Mouse (Mus musculus) right cerebral cortex, postnatal 25 days (tissue): ENCODE results near the gene Yars.
"Not testable (repeated sequence)": the region's sequence is repeated elsewhere in the genome, so short reads cannot be mapped to it uniquely, and the experiment has no call there.

Experiments used
- DNase-seq: peaks from one replicate; pipeline ENCODE4 v3.0.0; 2022

Gene Yars

DNA sequence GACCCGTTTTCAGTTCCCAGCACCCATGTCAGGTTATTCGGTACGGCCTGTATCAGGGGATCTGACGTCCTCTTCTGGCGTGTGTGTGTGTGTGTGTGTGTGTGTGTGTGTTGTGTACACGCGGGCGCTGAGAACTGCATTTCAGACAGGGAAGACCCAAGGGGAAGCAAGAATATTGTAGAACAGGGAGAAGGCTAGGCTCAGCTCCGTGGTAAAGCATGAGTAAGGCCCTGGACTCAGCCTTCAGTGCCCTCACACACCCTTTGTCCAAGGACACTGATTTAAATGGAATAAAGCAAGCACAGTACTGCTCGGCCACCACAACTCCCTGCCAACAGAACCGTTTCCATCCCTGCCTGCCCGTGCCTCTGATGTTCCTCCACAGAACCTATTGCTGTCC, 978 bp downstream of the Yars start:
- DNase-seq: no peak

DNA sequence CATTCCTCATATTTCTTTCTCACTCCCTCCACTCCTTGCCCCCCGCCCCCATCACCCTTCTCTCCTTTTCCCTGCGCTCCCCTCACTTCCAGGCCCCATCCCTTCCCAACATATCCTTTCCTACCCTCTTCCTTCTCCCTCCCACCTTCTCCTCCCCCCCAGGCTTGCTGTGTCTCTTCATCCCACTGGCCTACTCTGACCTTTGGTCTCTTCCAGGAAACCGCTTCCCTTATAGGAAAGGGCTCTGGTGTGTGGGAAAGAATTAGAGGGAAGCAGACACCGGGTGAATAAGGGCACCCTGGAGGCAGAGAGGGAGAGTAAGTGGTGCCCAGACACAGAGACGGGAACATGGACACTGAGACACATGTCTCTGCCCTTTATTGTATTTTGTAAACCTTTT, 2.1 kb downstream of the Yars start:
- DNase-seq: no peak

DNA sequence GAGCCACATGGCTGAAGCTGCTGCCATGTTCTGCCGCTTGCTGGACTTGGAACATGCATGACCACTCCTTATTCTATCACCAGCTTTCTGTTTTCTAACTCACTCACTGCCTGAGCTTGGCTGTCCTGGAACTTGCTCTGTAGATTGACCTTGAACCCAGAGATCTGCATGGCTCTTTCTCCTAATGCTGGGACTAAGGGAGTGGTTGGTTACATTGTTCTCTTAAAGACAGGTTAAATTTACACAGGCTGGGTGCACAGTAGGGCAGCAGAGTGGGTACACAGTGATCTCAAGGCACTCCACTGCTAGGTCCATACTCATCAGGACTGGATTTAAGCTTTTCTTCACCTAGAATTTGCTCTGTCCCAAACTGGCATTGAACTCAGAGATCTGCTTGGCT, 4.7 kb downstream of the Yars start:
- DNase-seq: no peak

DNA sequence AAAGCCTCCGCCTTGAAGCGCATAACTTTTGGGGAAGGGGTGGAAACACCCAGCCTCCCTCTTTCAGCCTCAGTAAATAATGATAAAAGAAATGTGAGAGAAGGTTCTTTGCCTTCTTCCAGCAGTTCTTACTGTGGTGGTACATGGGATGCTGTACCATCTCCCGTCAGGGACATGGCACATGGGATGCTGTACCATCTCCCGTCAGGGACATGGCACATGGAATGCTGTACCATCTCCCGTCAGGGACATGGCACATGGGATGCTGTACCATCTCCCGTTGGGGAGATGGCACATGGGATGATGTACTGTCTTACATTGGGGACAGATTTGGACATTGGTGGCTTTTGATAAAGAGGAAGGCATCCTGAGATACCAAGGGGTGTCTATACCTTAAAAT, 8.0 kb downstream of the Yars start:
- no peak for DNase-seq

DNA sequence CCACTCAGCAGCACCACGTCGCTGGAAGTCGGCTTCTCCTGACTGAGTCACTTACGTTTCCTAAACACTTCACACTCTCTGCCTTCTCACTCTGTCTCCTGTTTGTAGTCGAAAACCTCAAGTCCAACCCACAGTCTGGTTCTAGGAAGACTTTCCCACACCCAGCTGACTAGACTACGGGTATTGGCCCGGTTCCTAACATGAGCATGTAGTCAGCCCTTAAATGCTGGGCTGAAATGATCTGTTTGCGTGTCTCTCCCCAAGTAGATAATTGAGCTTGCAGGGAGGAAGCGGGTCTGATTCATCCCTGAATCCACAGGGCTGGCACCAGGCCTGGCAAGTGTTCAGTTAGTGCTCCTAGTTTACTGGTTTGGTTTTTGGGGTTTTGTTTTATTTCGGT, 15.1 kb downstream of the Yars start:
- DNase-seq: no peak

DNA sequence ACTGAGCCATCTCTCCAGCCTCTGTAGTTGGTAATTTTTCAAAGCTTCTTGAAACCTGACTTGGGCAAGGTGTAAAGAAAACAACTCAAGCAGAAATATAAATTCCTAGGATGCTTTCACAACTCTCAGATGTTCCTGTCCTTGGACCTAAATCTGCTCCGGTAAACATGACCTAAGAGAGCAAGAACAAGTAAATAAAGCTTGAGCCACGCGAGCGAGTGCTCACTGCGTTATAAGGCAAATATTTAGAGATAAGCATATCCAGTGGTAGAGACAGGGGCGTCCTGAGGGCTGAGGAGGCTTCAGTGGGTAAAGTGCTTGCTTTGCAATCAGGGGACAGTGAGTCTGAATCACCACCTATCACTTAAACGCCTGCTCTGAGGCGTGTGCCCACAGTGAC, 17.2 kb downstream of the Yars start:
- DNase-seq: no peak

DNA sequence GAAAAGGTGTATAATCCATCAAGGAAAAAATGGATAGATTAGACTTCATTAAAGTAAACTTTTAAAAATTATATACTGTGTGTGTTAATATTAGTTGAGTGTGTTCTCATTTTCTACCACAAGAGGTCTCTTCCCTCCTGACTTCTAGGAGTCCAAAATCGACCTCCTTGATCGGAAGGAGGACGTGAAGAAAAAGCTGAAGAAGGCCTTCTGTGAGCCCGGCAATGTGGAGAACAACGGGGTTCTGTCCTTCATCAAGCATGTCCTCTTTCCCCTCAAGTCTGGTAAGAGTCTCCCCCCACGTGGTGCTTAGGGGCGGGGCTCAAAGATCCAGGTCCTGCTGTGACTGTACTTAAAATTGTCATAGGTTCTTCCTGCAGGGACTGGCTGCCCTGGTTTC, 19.9 kb downstream of the Yars start:
- DNase-seq: no peak

DNA sequence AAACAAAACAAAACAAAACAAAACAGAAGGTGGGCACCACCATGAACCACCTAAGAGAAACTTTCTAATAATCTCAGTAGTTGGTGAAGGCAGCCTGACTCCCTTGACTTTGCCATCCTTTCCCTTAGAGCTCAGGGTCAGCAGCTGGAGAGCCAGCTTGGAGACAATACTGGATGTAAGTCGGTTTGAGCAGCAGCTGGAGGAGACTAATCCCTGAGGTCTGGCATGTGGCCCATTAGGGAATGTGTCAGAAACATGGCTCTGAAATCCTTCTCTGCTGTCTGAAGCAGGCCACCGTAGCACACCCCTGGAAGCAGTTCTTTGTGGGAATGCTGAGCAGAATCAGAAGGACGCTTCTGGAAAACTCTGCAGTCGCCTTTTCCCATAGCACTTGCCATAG, 21.9 kb downstream of the Yars start:
- no peak for DNase-seq

DNA sequence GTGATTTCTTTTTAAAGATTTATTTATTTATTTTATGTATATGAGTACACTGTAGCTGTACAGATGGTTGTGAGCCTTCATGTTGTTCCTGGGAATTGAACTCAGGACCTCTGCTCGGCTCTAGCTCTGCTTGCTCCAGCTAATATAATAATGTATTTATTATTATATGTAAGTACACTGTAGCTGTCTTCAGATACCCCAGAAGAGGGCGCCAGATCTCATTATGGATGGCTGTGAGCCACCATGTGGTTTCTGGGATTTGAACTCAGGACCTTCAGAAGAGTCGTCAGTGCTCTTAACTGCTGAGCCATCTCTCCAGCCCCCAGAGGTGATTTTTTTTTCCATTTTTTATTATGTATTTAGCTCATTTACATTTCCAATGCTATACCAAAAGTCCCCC, 22.9 kb downstream of the Yars start:
- DNase-seq: not testable (repeated sequence)

DNA sequence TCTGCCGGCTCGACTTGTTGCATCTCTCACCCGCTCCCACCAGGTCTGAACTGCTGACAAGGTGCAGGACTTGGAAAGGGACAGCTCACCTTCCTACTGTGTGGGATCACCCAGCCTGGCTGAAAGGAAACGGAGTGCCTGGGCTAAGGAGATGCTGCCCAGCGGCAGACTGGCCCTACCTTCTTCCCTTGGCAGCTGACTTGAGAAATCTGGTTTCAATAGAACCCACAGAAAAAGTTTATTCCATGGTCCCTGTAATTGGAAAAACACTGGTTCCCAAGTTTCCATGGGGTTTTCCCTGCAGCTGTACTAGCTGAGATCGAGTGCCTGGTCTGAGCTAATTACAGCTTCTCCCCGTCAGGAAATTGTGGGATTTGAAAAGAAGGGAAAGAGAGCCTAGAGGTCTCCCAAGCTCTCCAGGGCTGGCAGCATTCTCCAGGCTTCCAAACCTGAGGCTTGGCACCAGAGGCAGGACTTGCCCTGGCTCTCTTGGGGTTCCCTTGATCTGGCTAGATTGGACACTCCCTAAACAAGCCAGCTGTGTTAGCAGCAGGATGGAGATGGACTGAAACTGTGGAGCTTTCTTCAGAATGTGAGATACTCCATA, 29.1 kb downstream of the Yars start:
- DNase-seq: no peak

DNA sequence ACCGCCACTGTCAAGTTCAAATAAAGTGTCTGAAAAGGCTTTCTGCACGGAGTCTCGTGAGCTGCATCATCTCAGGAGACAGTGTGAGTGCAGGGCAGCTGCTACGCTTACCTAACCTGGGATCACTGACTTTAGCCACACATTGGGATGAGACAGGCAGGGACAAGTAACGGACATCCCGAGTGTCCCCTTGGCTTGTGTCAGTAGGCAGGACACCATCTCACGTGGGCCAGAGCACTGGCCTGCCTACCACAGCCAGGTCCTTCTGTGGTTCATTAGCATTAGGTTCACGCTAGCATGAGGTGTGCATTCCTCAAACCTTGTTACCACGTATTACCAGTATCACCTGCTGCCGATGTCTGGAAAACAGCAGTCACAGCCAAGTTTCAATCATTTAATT, 29.6 kb downstream of the Yars start:
- no peak for DNase-seq

DNA sequence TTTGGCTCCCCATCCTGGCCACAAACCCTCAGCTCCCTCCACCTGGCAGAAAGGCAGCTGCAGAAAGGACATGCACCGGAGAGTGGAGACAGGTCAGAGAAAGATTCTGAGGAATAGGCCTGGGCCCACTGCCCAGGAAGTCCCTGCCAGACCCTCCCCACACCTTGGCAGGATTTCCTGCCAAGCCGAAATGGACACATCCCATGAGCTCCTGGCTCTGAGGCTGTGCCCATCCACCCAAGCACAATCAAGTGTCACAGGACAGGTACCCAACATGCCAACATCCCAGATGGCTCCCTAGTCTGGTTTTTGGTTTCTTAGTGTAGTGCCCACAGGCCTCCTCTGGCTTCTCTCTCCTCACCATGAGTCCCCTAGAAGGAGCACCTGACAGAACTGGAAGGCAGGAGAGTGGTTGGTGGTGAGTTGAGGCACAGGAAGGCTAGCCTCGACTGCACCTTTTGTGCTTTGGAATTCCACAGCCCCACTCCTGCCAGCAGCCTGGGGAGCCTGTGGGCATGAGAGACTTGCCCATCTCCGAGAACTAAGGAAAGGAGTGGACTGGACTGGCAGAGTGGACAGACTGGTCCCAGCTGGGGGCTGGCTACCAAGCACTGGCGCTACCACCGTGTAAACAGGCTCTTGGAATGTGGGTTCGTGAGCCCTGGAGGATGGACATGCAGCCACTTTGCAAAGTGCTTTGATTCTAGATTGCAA, 31.0 kb downstream of the Yars start:
- no peak for DNase-seq

DNA sequence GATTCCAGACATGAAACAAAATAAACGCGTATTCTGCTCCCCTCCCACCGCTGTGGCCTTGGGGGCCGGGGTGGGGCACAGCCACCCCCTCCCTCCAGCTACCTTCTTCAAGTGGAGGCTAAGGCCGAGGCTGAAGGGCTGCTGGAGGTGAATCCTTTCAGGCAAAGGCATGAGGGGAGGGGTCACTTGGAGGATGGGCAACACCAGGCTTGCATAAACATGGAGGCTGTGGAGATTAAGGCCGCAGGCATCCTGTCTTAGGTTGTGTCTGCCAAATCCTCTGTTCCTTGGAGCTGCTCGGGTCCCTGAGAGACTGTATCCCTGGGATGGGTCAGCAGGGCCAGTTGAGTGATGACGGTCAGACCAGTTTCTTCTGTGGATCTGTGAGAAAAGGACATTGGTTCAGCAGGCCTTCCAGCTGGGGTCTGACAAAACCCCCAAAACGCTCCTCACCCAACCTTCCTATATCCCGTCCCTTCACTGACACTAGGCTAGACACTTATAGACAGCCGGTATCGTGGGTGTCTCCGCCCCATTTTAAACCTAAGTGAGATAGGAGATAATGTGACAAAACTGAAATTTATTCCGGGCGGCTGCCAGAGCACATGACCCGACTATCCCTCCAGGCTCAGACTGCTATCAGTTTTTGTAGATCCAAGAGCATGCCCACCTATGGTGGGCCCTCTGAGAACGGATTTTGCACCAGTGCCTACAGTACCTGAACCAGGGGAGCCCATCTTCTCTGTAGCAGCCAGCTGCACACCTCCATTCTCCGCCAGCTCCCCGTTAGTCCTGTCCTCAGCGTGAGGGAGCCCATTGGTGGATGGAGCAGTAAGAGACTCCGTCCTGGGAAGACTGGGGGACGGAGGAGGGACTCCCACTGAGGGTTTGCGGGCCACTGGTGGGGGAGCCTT, 31.8 kb downstream of the Yars start:
- DNase-seq: no peak

DNA sequence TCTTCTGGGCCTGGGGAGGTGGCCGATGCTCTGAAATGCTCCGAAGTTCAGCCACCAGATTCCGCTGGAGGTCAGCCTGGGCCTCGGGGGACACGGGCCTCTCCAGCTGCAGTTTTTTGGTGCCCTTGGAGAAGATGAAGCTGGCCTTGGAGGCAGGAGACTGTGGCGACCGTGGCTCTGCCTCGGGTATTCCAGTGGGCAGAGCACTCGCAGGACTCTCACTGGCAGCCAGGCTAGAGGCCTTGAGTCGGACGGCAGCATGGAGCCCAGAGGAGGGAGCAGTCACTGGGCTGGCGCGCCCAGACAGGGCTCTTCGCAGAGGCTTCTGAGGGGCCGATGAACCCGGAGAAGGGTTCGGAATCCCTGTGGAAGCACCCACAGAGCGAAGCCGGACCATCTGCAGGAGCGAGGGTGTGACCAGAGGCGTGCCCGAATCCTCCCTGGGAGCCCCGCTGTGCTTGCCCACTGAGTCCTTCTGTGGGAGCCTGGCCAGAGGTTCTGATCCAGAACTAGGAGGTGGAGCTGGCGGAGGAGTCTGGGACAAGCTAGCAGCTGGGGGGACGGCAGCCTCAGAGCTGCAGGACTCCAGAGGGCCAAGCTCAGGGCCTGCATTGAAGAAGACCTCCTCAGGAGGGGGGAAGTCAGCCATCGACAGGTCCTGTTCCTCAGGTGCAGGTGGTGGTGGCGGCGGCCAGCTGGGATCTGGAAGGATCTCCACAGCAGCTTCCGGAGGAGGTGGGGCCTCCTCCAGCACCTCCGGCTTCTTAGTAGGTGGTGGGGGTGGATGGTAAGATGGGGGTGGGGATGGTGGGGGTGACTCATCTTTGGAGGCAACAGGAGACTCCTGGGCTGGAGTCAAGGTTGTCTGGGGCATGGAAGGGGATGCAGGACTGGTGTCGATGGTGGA, 32.7 kb downstream of the Yars start:
- no peak for DNase-seq

DNA sequence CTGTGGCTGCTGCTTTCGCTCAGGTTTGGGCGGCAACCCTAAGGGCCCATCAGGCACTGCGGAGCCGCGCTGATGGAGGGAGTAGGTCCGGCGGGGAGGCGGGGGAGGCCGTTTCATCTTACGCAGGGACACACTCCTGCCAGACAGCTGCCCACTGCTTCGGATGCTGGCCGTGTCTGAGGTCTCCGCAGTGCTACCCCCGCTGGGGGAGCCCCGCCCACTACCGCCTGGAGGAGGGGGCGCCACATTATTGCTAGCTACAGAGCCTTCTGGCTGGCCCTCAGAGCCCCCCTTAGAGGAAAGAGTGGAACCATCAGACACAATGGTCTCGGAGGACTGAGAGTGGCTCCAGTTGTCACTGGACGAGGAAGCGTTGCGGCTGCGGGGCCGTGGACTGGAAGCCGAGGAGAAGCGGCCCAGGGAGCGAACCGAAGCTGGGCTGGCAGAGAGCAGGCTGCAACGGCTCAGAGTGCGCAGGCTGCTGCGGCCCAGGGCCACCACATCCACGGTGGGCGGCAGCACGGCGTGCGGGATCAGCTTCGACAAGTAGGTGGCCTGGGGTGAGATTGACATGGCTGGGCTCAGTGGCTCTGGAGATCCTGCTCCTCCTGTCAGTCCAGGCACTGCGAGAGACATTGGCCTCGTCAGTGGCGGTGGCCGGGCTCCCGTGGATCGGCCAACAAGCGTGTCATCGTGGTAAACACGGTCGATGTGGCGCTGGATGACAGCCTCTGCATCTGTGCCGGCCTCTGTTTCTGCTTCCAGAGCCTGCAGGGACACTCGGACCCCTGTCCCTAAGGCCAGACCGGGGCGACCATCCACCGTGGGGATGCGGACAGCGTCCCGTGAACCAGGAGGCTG, 34.1 kb downstream of the Yars start:
- DNase-seq: no peak

DNA sequence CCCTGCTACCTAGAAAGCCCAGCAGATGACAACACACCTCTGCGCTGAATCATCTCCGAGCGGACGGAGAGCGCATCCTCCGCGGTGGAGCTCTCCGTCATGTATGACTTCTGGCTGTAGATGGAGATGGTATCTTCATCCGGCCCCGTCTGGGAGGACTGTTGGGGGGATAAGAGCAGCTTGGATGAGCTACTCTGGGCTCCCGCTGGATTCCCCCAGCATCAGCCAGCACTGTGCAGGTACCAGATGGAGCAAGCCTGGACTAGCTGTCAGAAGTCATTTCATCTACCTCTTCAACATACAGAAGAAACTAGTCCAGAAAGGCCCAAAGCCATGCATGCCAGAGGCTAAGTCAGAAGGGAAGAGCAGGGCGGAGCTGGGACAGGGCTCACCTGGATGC, 35.8 kb downstream of the Yars start:
- no peak for DNase-seq

DNA sequence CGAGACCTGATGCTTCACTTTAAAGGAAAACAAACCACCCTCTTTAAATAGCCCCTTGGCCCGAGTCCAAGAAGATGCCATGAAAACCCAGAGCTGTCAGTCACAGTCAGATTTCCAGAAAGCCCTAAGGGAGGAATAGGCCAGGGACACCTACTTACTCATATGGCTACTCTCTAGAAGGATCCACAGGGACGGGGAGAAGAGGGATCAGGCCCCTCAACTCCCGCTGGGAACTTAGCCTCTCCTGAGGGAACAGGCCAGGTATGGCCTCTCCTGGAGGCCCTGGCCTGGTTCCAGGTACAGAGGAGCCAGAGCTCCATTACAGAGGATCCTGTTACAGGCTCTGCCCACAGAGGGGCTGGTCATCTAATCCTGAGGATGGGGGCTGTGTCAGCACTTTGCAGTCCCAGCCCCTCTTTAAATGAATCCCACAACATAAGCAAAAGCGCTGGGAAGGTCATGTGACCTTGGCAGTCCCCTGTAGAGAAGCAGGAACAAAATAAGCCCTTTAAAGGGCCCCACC, 36.9 kb downstream of the Yars start:
- DNase-seq: no peak

DNA sequence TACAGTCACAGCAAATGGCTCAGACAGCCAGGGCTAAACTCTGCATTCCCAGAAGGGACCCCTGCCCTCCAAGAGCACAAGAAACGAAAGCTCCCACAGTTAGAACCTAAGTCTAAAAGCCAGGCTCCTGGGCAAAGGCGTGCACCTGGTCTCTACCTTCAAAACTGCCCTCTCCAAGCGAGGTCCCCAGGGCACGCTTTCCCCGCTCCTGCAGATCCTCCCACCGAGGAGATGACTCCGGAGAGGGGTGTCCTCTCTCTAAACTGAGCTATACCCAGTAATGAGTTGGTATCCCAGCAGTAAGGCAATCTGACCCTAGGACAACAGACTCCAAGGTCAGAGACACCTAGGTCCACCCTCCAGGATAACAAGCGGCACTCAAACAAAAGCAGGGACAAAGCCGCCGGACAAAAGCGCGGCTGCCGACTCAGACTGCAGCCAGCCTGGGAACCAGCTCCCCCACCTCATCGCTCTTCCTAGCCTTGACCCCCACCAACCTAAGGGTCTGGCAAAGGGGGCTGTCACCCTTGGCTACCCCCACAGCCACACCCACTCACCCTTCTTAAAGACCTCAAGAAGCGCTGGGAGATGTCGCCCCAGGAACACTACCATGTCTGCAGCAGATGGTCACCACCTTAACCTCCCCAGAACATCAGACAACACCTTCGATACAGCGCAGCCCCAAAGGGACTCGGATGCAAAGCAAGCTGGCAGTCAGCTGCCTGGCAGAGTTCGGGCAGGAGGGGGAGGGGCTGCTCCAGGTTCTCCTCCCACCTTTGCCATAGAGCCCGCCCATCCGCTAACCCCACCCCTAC, 37.8 kb downstream of the Yars start:
- DNase-seq: no peak

DNA sequence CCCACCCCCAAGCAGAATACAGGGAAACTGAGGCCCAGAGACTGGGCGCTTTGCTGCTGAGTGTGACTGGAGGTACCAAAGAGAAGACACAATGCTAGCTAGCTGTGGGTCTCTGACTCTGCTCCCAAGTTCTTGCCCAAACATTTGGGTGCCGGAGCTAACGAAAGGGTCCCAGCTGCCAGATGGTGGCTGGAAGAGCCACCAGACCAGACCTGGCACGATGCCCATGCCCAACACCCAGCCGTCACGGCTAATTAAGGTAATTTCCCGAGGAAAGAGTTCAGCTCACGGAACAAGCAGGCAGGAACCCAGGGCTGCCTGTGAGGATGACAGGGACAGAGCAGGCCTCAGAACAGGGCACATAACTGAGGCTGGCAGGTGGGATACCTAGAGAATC, 38.4 kb downstream of the Yars start:
- DNase-seq: no peak

DNA sequence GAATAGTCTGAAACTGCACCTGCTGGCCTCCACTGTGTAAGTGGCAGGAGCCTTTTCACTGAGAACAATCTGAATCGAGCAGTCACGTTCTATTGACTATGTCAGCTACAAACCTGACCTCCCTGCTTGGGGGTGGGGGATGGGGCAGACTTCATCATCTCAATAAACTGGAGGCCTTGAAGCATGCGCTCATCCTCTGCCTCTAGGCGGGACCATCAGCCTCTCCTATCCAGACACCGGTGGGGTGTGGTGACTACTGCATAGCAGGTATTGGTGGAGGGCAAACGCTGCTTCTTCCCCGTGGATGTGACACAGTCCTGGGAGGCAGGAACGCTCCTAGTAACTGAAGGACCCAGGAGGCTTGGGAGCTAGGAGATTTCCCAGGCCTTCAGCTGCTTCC, 41.4 kb downstream of the Yars start:
- no peak for DNase-seq
